Mouse (Mus musculus): ENCODE results near the gene Vmn2r89.

- TF ChIP-seq CTCF (IDR thresholded peaks at IDR 0.05; ENCODE audit: low read depth) (no peak), EP300 (IDR thresholded peaks at IDR 0.05; ENCODE audit: low read depth) (no peak)
Observed at GRCm38 (mm10) chr14:51499707-51500275, 48.1 kb downstream of the Vmn2r89 start.
